Mouse (Mus musculus) bone marrow, adult 2 months (tissue): Measurements from ENCODE around the gene Spink4. TPM values are rescaled to one million over a fixed set of nuclear protein-coding genes. Genes with fewer than 3 reads are reported as not detected.
"Not testable (repeated sequence)": the region's sequence is repeated elsewhere in the genome, so short reads cannot be mapped to it uniquely, and the experiment has no call there.

ENCODE experiments used
- H3K27ac ChIP-seq: fragments of 200-500 bp; 2 replicates; pipeline ENCODE4 v1.5.1; 2012; ENCODE audit warnings: low read depth, mild to moderate bottlenecking, control low read depth, inconsistent platforms, low read length; ENCODE audit not compliant: control insufficient read depth, poor library complexity, insufficient read depth
- H3K4me1 ChIP-seq: fragments of 200-500 bp; 2 replicates; pipeline ENCODE4 v1.6.1; 2011; ENCODE audit warnings: low read length; ENCODE audit not compliant: control insufficient read depth, insufficient read depth
- H3K4me3 ChIP-seq: fragments of 200-500 bp; replicated peaks from 2 replicates; pipeline ENCODE3; 2011; ENCODE audit warnings: mild to moderate bottlenecking, low read depth, low read length, control low read depth; ENCODE audit not compliant: control insufficient read depth
- CTCF ChIP-seq: fragments of 200-500 bp; IDR thresholded peaks from 2 replicates; pipeline ENCODE4 v1.5.1; 2011; ENCODE audit warnings: low read length, control low read depth; ENCODE audit not compliant: control insufficient read depth, insufficient read depth
- POLR2A ChIP-seq: fragments of 200-500 bp; IDR thresholded peaks from 2 replicates; pipeline ENCODE4 v1.6.1; 2011; ENCODE audit warnings: low read depth, mild to moderate bottlenecking, control low read depth, low read length, borderline replicate concordance; ENCODE audit not compliant: control insufficient read depth
- whole genome bisulfite sequencing: fragments of 180-500 bp; shearing (Covaris S2); methylation state at CpG from one replicate; pipeline ENCODE4 v1.1.7; 2018; 5-methylcytosine and 5-hydroxymethylcytosine counted together
- polyA plus RNA-seq: library from polyadenylated mRNA; stranded (reverse); fragments of >200 nt; gene quantifications from 2 replicates; pipeline ENCODE4 v1.2.4, GENCODE M21; 2011; ENCODE audit warnings: low replicate concordance; ENCODE audit not compliant: missing spikeins, insufficient read depth, insufficient read length

Gene Spink4
- polyA plus RNA-seq, 1 experiment, result not detected

DNA sequence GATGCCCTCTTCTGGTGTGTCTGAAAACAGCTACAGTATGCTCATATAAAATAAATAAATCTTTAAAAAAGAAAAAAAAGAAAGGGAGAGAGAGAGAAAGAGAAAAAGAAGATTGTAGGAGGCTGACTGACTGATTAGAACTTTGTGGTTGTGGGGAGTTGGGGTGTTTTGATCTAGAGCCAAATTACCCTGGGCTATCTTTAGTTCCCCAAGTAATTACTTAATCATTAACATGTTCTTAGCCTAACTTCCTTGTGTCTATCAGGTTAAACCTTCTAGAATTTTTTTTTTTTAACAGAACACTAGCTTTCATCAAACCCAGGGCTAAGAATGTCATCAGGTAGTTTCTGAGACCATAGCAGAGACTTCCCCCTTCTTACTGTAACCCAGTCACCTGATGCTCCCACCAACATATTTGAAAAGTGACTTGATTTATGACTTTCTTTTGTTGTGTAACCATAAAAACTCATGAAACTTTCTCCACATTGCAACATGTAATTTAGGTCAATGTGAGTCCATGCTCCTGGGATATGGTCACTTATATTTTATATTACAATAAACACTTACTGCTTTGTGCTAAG lies 5.5 kb upstream of the Spink4 start:
- TF ChIP-seq CTCF (no peak), POLR2A (no peak)
- Histone ChIP-seq H3K4me1 (no peaks in the 10 kb centered on the region), H3K4me3 (no peak overlapping the region), H3K27ac (no peak overlapping the region)

DNA sequence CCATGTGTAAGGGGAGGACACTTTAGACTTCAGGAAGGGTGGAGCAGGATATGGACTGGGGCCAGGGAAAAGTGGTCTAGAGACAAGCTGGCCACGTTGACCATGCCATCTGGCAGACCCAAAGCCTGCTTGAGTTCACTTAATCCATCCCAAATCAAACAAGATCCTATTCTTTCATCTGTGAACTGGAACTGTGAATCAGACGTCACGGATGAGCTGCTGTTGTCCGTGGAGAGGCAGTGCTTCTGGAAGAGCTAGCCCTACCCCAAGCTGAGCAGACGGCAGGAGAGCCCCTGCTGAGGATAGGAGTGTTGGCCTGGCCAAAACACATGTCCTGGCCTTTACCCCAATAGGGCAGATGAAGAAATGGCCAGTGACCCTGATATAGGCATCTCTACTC lies 3.9 kb upstream of the Spink4 start:
- H3K4me1 ChIP-seq, result no peaks in the 10 kb centered on the region
- H3K27ac ChIP-seq, result no peak overlapping the region
- no peak overlapping the region for H3K4me3 ChIP-seq
- WGBS, result 77% methylated on average over 5 of the region's 5 CpGs
- TF ChIP-seq CTCF (no peak), POLR2A (no peak)

DNA sequence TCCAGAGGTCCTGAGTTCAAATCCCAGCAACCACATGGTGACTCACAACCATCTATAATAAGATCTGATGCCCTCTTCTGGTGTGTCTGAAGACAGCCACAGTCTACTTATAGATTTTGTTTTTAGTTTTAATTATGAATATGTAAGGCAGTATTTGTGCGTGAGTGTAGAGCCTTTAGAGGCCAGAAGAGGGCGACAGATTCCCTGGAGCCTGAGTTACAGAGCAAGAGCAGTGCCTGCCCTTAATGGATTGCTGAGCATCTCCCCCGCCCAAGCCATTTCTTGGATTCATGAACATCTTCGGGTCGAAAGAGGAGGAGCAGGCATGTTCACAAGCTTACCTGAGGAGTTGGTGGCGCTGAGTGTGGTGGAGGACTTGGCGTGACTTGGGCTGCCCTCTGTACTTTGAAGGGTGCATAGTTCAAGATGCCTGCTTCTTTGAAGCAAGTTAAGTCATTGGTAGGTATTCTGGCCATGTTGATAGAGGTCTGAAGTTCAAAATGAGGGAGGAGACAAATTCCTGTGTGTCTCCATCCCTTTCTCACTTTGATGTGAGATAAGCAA lies 3.2 kb upstream of the Spink4 start:
- WGBS, result 86% methylated on average over 7 of the region's 7 CpGs
- no peak overlapping the region for H3K27ac ChIP-seq
- TF ChIP-seq CTCF, result no peak
- TF ChIP-seq POLR2A, result no peak
- no peaks in the 10 kb centered on the region for H3K4me1 ChIP-seq
- no peak overlapping the region for H3K4me3 ChIP-seq

DNA sequence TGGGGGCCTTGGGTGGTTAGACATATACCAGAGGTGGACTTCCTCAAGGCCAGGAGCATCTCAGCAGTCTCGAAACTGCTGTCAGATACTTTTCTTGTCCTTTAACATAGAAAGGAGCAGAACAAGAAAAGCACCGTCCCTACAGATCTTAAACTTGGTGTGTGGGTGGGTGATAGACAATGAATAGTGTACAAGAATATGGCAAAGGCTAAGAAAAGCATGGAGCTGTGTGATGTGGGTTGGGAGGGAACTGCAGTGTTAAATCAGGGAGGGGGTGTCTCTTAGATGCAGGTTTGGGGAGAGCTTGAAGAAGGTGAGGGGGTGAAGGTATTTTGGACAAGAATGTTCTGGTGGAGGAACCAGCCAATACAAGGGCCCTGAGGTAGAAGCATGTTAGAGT lies 724 bp downstream of the Spink4 start:
- Histone ChIP-seq H3K4me1 (no peaks in the 10 kb centered on the region), H3K4me3 (no peak overlapping the region), H3K27ac (no peak overlapping the region)
- TF ChIP-seq CTCF (no peak), POLR2A (no peak)
- WGBS, result 76% methylated on average over 2 of the region's 2 CpGs

DNA sequence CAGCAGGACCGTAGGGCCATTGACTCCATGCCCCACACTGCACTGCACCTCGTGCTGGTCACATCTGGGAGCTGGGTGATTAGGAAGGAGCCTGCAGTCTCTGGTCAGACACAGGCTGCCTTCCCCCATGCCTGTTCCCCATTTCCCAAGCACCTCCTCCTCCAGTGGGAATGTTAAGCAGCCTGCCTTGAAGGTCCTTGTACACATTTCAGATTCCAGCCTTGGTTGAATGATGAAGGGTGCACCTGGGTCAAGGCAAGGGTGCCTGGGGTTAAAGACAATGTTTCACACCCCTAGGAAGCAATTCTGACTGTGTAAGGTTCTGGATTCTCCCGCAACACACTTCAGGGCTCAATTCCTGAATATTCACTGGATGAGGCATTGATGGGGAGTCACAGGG lies 1.4 kb downstream of the Spink4 start:
- Histone ChIP-seq H3K27ac (no peak overlapping the region), H3K4me3 (no peak overlapping the region), H3K4me1 (no peaks in the 10 kb centered on the region)
- 79% methylated on average over 3 of the region's 3 CpGs for WGBS
- no peak for TF ChIP-seq POLR2A
- no peak for TF ChIP-seq CTCF

DNA sequence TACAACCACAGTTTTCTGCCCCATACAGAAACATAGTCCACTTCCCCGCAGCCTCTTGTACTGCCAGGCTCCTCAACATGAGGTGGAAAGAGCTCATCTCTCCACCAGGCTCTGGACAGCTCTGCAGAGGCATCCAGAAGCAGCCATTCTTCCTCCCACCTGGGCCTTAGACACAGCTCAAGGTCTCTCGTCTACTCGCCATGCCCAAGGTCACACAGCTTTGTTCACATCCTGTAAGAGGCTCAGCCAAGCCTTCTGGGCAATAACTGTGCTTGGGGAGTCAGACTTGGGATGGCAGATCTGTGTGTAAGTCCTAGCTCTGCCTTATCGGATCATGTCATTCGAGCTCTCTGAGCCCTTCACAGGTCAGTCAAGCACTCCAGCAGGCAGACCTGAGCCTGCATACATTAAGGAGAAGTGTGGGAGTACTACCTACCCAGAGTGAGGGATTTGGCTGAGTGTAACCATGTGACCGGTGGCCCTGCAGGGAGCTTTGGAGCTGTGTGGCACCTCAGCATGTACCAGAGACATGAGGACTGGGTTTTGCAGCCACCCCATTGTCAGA lies 3.3 kb downstream of the Spink4 start:
- H3K4me1 ChIP-seq, result no peaks in the 10 kb centered on the region
- no peak for TF ChIP-seq CTCF
- no peak for TF ChIP-seq POLR2A
- H3K27ac ChIP-seq, result no peak overlapping the region
- WGBS, result 80% methylated on average over 6 of the region's 6 CpGs
- no peak overlapping the region for H3K4me3 ChIP-seq

DNA sequence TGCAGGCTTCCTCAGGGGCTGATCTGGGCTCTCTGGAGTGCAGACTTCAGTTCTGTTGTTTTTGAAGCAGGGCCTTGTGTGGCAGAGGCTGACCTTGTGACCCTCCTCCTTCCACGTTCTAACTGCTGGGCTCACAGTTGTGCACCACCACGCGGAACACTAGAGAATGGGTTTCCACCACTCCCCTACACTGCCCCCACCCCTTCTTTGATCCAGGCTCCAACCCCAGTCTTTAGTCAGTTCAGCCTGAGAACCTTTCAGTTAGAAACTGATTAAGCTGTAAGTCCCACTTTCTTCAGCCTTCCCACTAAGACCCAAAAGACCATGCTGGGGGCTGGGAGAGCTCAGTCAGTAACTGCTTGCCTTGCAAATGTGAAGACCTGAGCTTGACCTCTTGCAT lies 5.7 kb downstream of the Spink4 start:
- no peak overlapping the region for H3K27ac ChIP-seq
- TF ChIP-seq CTCF (no peak), POLR2A (no peak)
- 76% methylated on average over 3 of the region's 3 CpGs for WGBS
- no peaks in the 10 kb centered on the region for H3K4me1 ChIP-seq
- H3K4me3 ChIP-seq, result no peak overlapping the region

DNA sequence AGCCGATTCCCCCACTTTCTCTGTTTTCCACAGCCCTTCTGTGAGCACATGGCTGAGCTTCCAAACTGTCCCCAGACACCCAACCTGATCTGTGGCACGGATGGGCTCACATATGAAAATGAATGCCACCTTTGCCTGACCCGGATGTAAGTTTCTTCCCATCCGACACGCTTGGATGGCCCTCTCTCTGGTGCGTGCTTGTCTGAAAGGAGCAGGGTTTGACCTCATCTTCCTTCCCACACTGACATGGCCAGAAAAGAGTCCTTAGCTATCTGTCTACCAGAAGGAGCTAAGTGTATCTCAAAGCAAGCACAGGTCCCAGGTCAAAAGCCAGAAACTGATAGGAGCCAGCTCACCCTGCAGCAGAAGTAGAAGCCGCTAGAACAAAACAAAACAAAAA lies 9.2 kb downstream of the Spink4 start:
- Histone ChIP-seq H3K27ac (no peak overlapping the region), H3K4me1 (no peaks in the 10 kb centered on the region), H3K4me3 (no peak overlapping the region)
- TF ChIP-seq CTCF (no peak), POLR2A (no peak)
- 83% methylated on average over 7 of the region's 7 CpGs for WGBS

DNA sequence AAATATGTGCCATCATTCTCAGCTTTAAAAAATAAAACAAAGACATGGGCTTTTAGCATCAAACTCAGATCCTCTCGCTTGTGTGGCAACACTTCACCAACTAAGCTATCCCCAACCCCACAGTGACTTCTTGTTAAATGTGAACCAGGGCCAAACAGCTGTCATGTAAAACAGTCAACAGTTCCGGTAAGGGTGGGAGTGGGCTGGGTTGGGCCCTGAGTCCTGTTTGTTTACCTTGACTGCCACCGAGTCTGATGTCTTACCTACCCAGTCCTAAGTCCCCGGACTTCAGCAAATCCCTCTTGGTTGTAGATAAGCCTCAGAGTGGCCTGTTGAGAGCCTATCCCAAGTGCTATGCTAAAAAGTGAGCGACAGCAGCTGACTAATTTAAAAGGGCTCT lies 13.8 kb downstream of the Spink4 start:
- 91% methylated on average over 5 of the region's 5 CpGs for WGBS
- Histone ChIP-seq H3K27ac (no peak overlapping the region), H3K4me3 (no peak overlapping the region), H3K4me1 (no peaks in the 10 kb centered on the region; the same call in 1 of the 2 replicates)
- no peak for TF ChIP-seq CTCF
- TF ChIP-seq POLR2A, result no peak

DNA sequence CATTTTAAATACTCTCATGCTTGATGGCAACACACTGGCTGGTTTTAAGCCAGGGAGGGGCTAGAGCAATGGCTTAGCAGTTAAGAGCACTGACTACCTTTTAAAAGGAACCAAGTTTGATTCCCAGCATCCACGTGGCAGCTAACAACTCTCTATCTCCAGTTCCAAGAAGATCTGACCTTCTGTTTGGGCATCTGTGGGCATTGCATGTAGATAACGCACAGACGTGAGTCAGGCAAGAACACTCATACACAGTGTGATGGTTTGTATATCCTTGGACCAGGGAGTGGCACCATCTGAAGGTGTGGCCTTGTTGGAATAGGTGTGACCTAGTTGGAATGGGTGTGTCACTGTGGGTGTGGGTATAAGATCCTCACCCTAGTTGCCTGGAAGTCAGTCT lies 14.5 kb downstream of the Spink4 start:
- WGBS, result 82% methylated on average over 3 of the region's 3 CpGs
- not testable (repeated sequence) for H3K4me1 ChIP-seq, H3K27ac ChIP-seq

More for the DNA sequence above, 14.5 kb downstream of the Spink4 start:
- H3K4me3 ChIP-seq, result not testable (repeated sequence)
